Mouse (Mus musculus) layer of hippocampus, postnatal 14 days (tissue): ENCODE measurements around the gene Miga1. TPM values are rescaled to one million over a fixed set of nuclear protein-coding genes. Genes with fewer than 3 reads are reported as not detected.
"Not testable (repeated sequence)": the region's sequence is repeated elsewhere in the genome, so short reads cannot be mapped to it uniquely, and the experiment has no call there.

Experiments
- DNase-seq, 2 experiments: peaks; one replicate each; pipeline ENCODE4 v3.0.0; 2021 to 2022; ENCODE audit warnings: low spot score in 2 of 2, mixed read lengths in 1 of 2
- total RNA-seq, 2 experiments: library from RNA; stranded (reverse); gene quantifications; 2 replicates each; pipeline ENCODE4 v1.2.3; 2021

Miga1 gene
- total RNA-seq, 2 experiments from 2014 or later: 80.6 to 85.6 TPM

GRCm38 (mm10) chr3:152332104-152332503 lies 8.1 kb downstream of the Miga1 start:
- DNase-seq: no peak

DNA sequence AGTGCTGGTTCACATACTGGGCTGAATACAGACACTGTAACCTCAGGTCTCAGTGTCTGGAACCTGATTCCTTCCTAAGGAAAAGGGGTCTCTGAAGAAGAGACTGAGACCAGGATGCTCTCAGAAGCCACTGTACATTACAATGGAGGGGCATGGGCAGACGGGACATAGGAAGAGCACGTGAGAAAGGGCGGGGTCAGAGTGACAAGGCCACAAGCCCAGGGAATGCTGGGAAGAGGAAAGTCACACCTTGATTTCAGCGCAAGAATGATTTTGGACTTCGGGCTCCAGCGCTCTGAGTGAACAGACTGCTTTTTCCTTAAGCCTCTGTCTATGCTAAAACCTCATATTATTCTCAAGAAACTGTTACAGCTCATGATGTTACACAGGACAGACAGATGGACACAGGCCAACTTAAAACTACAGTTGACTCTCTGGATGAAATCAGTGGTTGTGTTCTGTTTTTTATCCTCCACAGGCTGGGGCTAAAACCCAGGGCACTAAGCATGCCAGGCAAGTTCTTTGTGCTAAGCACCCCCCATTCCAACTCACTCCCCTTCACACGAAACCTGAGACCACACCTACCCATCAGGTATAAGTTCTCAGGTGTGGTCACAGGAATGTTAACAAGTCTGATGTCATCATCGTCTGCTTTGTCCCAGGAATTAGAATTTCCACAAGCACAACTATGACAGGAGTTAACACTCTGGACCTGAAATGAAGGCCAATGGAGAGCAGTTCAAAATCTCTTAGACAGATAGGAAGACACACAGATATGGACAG lies 18.3 kb downstream of the Miga1 start:
- DNase-seq: no peak

DNA sequence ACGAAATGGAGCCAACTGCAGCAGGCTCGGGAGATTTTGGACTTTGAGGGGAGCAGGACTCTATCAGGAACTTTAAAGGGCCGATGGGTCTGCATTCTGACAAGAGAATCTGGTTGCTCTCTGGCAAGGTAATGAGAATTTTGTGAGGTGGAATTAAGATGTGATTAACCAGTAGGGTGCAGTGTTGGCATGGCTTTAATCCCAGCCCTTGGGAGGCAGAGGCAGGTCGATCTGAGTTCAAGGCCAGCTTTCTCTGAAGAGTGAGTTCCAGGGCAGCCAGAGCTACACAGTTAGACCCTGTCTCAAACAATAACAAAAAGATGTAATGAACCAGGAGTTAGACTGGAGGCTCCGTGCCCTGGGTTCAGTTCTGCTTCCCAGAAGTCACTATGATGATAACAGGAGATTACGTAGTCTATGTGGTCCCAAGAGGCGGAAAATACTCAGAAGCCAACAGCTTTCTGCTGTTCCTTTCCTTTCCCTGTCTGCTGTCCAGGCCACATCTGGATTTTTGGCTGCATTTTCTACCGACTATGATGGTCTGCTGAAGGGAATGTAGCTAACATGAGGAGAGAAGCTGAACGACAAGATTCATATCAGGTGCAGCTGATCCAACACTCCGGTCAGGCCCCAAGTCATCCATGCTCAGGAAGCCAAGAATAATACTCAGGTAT lies 19.1 kb downstream of the Miga1 start:
- no peak for DNase-seq

- DNase-seq: not testable (repeated sequence)
Observed at GRCm38 (mm10) chr3:152316447-152317173, 23.6 kb downstream of the Miga1 start.

DNA sequence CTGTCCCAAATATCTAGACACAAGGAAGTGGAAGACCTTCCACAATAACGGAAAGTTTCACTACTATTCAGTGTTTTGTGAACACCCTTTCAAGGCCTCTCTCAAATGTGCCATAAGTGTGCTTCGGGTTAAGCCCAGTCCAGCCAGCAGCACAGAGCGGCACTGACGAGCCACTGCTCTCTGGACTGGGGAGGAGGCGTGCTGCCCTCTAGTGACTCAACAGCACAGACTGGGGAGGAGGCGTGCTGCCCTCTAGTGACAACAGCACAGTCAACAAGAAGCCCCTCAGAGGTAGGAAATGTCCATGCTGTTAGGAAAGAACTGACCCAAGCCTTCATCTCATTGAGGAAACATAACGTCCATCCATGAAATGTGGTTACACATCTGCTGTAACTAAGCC lies 24.6 kb downstream of the Miga1 start:
- peak; percentile 55 to 71 for DNase-seq

GRCm38 (mm10) chr3:152314666-152315065 lies 25.5 kb downstream of the Miga1 start:
- DNase-seq: not testable (repeated sequence)

- no peak for DNase-seq
Observed at GRCm38 (mm10) chr3:152309250-152309645, 31.0 kb downstream of the Miga1 start.

DNA sequence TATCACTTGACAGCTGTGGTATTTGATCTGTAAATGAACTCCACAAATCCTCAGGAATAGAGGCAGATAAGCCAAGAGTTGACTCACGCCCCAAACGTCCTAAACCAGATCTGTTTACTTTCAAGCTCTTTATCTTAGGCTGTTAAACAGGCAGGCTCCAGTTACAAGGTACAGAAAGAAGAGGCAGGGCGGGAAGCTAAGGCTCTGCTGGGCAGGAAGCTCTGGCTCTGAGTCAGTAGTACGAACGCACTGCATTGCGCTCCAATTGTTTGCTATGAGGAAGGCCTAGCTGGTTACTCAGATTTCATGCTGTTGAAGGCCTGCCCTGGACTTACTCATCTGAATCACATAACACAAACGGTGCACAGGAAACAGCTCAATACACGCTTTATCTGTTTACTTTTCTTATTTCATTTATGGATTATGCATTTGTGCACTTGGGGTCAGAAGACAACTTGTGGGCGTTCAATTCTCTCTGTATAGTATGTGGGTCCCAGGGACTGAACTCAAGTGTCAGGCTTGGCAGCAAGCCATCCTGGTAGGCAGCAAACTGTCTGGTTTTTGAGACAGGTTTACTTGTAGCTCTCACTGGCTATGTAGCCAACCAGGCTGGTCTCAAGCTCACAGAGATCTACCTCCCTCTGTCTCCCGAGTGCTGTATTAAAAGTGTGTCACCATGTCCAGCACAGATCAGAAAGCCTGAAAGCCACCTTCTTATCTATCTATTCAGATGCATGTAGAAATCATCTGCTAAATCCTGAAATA lies 31.5 kb downstream of the Miga1 start:
- DNase-seq: no peak

- no peak for DNase-seq
Observed at GRCm38 (mm10) chr3:152305971-152306370, 34.2 kb downstream of the Miga1 start.

- no peak for DNase-seq
Observed at GRCm38 (mm10) chr3:152305080-152305479, 35.1 kb downstream of the Miga1 start.

- DNase-seq: no peak
Observed at GRCm38 (mm10) chr3:152304093-152304815, 36.0 kb downstream of the Miga1 start.

- no peak for DNase-seq
Observed at GRCm38 (mm10) chr3:152302991-152303390, 37.2 kb downstream of the Miga1 start.

- no peak for DNase-seq
Observed at GRCm38 (mm10) chr3:152300376-152301337, 39.5 kb downstream of the Miga1 start.

DNA sequence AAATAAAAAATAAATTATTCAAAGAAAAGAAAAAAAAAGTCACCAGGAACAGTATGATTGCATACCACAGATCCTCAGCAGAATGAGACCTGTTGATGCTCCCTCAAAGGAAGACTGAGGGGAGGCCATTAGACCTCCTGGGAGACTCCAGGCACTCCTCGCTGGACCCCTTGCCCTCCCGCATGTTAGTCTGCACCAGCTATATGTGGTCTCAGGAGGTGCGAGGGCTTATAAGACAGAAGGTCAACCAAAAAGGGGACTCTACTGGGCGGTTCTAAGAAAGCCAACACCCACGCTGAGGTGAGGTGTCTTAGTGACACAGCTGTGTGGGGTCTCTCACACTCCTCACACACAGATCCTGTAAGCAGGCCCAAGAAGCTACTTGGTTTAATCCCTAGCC lies 44.3 kb downstream of the Miga1 start:
- DNase-seq: no peak

DNA sequence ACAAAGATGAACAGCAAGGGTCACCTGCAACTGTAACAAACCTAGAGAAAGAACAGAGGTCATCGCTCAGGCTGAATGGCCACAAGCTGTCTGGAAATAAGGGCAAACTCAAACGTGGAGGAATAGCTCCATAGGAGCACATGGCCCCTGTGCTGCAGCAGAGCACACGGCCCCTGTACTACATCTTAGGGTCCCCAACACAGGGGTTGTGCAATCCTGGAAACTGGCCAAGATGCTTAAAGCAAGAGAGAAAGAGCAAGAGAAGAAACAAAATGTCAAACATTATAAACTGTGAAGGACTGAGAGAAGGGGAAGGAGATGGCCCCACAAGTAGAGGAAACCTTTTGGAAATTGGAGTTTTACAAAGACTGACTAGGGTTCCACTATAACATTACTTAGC lies 45.8 kb downstream of the Miga1 start:
- DNase-seq: no peak

- no peak for DNase-seq
Observed at GRCm38 (mm10) chr3:152293530-152294181, 46.6 kb downstream of the Miga1 start.

GRCm38 (mm10) chr3:152291895-152292294 lies 48.3 kb downstream of the Miga1 start:
- DNase-seq: no peak

- no peak for DNase-seq
Observed at GRCm38 (mm10) chr3:152290175-152290798, 49.9 kb downstream of the Miga1 start.
